Mouse (Mus musculus): ENCODE results near the gene Sectm1a.
A peak's percentile ranks its signal among the peaks of the same experiment; 100 is the strongest.
"Not testable (repeated sequence)": the region's sequence is repeated elsewhere in the genome, so short reads cannot be mapped to it uniquely, and the experiment has no call there.

The Sectm1a gene

DNA sequence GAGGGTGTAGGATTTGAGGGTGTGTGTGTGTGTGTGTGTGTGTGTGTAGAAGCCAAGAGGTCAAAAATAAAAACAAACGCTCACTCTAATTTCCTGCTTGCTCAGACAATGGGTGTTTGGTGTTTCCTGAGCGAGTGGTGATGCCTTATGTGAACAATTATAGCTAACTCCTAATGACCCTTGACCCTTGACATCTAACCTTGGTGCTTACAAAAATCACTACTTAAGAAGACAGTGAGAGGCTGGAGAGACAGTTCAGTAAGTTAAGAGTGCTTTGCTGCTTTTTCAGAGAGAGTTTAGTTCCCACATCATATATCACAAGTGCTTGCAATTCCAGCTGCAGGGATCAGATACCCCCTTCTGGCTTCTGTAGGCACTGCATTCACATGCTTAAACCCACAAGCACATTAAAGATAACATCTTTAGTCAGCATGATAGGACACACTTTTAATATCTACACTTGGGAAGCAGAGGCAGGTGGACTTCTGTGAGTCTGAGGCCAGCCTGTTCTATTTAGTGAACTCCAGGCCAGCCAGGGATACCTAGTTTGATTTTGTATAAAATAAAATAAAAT lies 33.1 kb downstream of the Sectm1a start:
- DNase-seq (ENCODE audit: low spot score in 2 of 2): no peak

DNA sequence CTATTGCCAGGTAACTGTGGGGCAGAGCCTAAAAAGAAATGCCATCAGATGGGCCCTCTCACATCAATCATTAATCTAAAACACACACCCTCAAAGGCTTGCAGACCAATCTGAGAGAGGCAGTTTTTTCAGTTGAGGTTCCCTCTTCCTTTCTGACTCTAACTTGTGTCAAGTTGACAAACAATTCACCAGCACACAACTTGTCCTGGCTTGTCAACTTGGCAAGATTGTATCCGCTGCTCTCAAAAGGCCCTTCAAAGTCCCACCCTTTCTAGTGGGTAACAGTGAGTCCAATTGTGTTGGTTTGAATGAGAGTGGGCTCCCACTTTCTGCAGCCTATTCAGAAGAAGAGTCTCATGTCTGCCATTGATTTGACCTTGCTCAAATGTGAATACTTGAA lies 35.7 kb downstream of the Sectm1a start:
- DNase-seq (ENCODE audit: low spot score in 2 of 2): no peak

DNA sequence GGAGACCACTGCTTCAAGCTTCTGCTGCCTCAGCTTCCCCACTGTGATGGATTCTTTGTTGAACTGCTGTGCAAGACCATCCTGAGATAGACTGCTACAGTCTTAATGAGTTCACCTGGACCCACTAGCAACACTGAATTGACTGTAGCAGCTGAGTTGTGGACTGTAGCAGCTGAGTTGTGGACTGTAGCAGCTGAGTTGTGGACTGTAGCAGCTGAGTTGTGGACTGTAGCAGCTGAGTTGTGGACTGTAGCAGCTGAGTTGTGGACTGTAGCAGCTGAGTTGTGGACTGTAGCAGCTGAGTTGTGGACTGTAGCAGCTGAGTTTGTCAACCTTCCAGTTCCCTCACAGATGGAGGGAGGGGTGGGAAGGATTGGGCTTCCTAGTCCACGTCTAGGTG lies 38.0 kb downstream of the Sectm1a start:
- not testable (repeated sequence) for DNase-seq (ENCODE audit: low spot score in 2 of 2)

DNA sequence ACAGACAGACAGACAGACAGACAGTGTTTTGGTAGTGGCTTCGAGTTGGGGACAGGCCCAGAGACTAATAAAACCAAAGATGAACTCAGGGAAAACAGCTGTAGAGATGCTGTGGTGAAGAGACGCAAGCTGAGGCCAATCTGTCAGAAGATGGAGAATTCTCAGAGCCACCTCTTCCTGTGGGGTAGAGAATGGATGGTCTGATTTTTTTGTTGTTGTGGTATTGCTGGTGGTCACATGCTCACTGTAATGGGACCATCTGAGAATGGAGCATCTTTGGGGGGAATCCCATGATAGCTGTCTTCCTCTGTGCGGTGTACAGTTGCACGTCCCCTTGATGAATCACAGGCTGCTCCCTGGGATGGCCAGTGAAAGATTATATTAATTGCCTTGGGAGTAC lies 38.5 kb downstream of the Sectm1a start:
- DNase-seq (ENCODE audit: low spot score in 2 of 2): no peak

DNA sequence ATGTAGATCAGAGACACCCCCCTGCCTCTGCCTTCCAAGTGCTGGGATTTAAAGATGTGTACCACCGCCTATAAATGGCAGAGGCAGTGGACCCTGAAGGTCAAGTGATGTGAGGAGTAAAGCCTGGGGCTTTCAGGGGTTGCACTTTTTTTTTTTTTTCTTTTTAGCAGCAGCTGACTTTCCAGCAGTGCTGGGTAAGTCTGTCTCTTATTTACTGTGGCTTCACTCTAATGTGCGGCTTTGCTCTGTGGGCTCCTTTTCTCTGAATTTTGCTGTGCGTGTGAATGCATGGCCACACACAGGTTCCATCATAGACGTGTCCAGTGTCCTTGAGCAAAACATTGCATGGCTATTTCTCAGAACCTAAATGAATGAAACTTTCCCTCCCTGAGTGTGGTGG lies 39.4 kb downstream of the Sectm1a start:
- DNase-seq (ENCODE audit: low spot score in 2 of 2): no peak

DNA sequence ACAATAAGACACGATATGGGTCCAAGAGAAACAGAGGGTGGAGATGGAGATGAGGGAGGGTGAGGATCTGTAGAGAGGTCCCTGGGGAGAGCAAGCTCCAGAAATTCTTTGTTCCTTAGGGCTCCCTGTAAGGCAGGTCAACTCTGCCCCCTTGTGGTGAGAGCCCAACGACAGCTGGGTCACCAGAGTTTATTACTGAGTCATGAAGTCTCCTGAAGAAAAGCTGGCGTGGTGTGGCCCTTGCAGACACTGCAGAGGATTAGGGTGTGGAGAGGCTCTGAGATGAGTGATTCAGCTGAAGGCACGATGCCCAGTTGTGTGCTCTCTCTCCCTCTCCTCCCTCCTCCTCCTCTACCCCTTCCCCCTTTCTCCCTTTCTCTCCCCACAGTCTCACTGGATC lies 39.8 kb downstream of the Sectm1a start:
- peak; percentile 62 to 83 for DNase-seq (ENCODE audit: low spot score in 2 of 2)

DNA sequence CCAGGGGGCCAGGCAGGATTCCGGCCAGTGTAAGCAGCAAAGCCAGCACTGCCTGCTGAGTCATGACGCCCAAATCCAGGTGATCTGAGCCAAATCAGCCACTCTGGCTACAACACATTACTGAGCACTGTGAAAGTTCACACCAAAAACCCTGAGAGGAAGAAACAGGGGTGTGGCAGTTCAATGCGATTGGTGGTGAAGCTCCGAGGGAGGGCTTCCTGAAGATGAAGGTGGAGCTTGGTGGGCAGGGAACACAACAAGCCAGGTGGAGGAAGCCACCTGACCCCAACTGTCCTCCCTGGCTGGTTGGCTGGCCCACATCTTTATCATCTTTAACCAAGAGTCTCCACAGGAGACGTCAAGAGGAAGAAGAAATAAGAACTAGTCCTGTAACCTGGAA lies 41.7 kb downstream of the Sectm1a start, which contains the start of gene Cd7:
Gene Cd7 (minus strand): TSS at position 117 of the 400 bp plus-strand sequence.
- no peak for DNase-seq (ENCODE audit: low spot score in 2 of 2)

DNA sequence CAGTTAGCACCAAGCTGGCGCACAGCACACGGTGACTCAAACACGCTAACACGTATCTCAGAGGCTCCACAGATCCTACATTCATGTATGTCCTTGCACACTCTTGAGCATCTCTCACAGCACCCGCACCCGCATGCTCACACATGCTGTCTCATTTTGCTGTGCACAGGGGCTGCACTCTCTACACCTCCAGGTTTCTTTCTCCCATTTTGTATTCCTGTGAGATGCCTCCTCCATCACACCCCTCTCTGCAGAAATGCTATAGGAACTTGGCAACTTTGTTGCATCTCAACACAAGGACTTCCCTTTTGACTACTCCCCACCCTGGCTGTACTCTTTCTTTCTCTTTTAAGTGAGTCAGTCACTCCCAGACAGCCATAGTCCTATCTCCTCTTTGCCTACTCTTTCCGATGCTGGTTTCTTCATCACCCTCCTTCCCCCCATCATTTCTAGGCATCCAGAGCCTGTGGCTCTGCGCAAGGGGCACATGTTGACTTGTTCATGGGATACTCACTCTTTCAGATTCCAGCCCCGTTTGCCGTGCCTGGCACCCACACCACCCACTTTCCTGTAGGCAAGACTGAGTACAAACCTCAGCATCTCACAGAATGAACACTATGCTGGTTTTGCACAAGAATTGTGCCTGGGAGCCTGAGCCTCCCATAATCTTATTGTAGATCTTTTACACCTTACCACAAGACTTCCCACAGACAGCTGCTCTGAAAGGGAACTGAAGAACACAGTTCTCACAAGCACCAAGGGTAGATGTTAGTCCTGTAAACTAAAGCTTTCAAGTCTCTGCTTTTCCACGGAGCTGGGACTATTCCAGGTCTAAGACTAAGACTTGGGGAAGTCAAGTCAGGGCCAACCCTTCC lies 42.4 kb downstream of the Sectm1a start:
- DNase-seq (ENCODE audit: low spot score in 2 of 2): no peak

DNA sequence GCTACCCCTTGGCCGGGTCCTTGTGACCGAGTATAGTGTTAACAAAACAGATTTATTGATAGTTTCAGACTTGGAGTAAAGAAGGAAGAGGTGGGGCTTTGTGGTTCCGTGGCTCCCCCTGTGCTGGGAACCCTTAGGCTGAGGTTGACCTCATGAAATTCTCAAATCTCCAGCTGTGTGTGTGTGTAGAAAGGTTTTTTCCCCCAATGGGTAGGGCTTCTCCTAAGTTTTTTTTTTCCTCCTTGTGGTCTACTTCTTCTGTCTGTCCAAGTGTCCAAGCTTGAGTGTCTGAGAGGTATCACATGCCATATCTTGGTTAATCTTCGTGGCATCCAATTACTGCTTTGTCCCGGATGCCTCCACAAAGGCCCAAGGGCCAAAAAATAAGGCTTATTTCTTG lies 47.9 kb downstream of the Sectm1a start:
- DNase-seq (ENCODE audit: low spot score in 2 of 2): no peak

DNA sequence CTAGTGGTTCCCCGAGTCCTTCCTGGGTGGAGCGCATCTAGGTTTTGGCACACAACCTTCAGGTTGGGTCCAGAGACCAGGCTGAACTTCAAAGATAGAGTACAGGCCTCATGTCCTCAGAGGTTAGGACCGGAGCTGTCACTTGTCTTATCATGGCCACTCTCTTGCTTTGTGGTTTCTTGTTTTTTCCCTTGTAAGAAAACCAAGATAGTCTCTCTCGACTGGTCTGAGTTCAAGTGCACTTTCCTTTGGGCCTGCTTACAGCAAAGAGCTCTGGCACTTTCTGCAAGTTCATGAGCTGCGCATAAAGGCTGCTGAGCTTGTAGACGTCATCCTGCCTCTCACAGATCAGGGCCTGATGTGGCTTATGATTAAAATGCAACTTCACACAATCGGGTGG lies 53.8 kb downstream of the Sectm1a start:
- no peak for DNase-seq (ENCODE audit: low spot score in 2 of 2)

DNA sequence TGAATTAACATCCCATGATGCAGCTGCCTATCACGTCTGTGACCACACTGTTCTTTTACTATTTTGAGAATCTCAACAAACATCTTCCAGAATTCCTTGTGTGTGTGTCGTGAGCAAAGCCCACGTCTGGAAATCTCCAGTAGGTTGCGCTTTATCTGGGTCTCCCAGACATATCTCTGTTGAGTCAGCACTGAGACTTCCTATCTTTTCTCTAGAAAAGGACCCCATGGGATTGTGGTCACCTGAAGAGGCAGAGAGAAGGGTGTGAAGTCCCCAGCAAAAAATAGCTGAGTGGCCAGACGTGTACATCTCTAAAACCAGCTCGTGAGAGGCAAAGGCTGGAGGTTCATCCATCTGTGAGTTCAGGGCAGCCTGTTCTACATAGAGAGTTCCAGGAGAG lies 56.9 kb downstream of the Sectm1a start:
- no peak for DNase-seq (ENCODE audit: low spot score in 2 of 2)

DNA sequence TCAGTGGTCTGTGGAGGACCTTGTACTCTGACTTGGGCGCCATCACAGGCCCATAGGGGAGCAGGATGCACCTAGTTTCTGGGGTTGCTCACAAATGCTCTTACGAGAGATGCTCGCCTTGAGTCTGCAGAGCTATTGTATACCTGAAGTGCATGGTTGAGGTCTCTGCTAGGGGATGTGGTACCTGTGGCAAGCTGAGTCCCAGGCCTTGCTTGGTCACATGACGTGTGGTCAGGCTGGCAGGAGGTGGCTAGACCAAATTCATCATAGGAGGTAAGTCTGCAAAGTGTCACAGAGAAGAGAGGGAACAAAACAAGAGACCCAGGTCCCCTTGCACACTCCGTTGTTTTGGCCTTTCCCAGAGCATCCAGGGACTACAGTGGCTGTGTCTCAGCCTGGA lies 61.5 kb downstream of the Sectm1a start:
- DNase-seq (ENCODE audit: low spot score in 2 of 2): no peak

DNA sequence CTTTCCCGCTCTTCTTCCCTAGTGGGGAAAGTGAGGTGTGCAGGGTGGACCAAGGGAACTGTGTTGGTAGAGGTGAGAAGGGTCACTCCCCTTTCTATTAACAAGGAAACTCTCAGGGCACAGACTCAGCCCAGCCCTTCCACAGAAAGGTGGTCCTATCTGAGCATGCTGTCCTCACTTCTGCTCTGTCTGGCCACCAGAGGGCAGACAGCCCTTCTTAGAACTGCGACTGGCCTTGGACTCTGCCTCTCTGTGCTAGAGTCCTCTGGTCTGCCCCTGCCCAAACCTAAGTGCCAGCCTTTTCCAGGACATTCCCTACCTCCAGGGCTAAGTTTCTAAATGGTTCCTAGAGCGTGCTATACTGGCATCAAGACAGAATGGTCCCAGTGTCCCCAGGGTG lies 63.3 kb downstream of the Sectm1a start:
- peak; percentile 33 to 71 for DNase-seq (ENCODE audit: low spot score in 2 of 2)
